Mouse (Mus musculus): Measurements from ENCODE around the gene Cnksr3. TPM values are rescaled to one million over a fixed set of nuclear protein-coding genes. Genes with fewer than 3 reads are reported as not detected.

Gene Cnksr3
- polyA plus RNA-seq, 1 experiment, result 5.3 TPM

DNA sequence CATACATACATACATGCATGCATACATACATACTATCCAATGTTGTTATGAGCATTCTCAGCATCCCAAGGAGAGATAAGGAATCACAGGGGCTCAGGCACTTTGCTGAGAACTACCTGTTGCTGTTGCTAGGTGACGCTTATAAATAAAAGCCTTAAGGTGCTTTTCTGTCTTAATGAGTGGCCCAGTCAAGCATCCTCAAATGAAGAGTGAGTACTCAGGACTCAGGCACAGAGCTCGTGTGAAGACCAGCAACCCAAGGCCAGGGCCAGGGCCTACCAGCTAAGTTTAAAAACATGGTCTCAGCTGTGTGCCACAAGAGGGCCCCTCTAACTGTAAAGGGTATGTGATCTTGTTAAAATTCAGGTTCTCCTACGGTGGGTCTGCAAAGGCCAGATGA, 6.5 kb downstream of the Cnksr3 start:
- no peak overlapping the region for H3K27ac ChIP-seq (ENCODE audit: control insufficient read depth, insufficient read depth, low read depth, low read length)
- no peaks in the 10 kb centered on the region for H3K36me3 ChIP-seq (ENCODE audit: control insufficient read depth, insufficient read depth, low read length)
- TF ChIP-seq CTCF (IDR thresholded peaks at IDR 0.05; ENCODE audit: control insufficient read depth, insufficient read depth, insufficient replicate concordance, low read depth, low read length), result no peak
- TF ChIP-seq POLR2A (IDR thresholded peaks at IDR 0.05; ENCODE audit: control insufficient read depth, low read depth, low read length), result no peak
- H3K27me3 ChIP-seq (ENCODE audit: control insufficient read depth, insufficient read depth, low read length), result no peaks in the 10 kb centered on the region
- H3K4me3 ChIP-seq (ENCODE audit: control insufficient read depth, low read depth, low read length), result no peak overlapping the region
- H3K4me1 ChIP-seq (ENCODE audit: control insufficient read depth, insufficient read depth, low read length), result no peaks in the 10 kb centered on the region

DNA sequence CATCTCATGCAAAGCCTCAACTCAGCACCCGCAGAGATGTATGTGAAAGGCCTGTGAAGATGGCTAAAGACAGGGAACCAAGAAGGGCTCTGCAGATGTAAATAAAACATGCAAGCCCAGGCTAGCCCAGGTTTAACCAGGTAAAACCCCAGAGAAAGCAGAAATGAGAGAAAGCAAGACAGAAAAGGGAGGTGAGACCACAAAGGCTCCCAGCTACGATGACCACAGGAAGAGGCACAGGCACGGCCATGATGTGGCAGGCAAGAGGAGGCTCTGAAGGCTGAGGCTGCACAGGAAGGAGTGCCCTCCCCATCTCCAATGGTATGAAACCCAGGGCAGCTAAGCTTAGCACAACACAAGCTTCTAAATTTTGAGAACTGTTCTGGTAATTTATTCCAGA, 7.1 kb downstream of the Cnksr3 start:
- Histone ChIP-seq H3K27ac (ENCODE audit: control insufficient read depth, insufficient read depth, low read depth, low read length) (no peak overlapping the region), H3K36me3 (ENCODE audit: control insufficient read depth, insufficient read depth, low read length) (no peaks in the 10 kb centered on the region), H3K27me3 (ENCODE audit: control insufficient read depth, insufficient read depth, low read length) (no peaks in the 10 kb centered on the region), H3K4me3 (ENCODE audit: control insufficient read depth, low read depth, low read length) (no peak overlapping the region), H3K4me1 (ENCODE audit: control insufficient read depth, insufficient read depth, low read length) (no peaks in the 10 kb centered on the region)
- no peak for TF ChIP-seq POLR2A (IDR thresholded peaks at IDR 0.05; ENCODE audit: control insufficient read depth, low read depth, low read length)
- no peak for TF ChIP-seq CTCF (IDR thresholded peaks at IDR 0.05; ENCODE audit: control insufficient read depth, insufficient read depth, insufficient replicate concordance, low read depth, low read length)

DNA sequence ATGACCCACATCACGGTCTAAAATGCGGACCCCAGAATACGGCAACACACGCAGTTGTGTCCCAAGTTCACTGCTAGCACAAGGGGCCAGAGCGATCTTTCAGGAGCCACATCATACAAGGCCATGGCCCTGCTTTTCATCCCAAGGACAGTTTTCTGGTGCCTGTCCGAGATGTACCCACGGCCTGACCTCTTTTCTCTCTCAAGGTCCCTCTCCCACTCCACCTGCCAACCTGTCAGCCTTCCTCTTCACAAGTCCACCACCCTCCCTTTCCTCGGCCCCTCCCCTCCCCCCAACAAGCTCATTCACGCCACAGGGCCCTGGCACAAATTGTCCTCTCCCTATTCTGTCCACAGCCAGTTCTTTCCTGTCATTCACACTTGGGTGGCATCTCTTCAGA, 9.5 kb downstream of the Cnksr3 start:
- Histone ChIP-seq H3K27me3 (ENCODE audit: control insufficient read depth, insufficient read depth, low read length) (no peaks in the 10 kb centered on the region), H3K36me3 (ENCODE audit: control insufficient read depth, insufficient read depth, low read length) (no peaks in the 10 kb centered on the region), H3K4me1 (ENCODE audit: control insufficient read depth, insufficient read depth, low read length) (no peaks in the 10 kb centered on the region), H3K27ac (ENCODE audit: control insufficient read depth, insufficient read depth, low read depth, low read length) (no peak overlapping the region; the same call in 1 of the 2 replicates), H3K4me3 (ENCODE audit: control insufficient read depth, low read depth, low read length) (no peak overlapping the region)
- TF ChIP-seq CTCF (IDR thresholded peaks at IDR 0.05; ENCODE audit: control insufficient read depth, insufficient read depth, insufficient replicate concordance, low read depth, low read length) (no peak), POLR2A (IDR thresholded peaks at IDR 0.05; ENCODE audit: control insufficient read depth, low read depth, low read length) (no peak)

DNA sequence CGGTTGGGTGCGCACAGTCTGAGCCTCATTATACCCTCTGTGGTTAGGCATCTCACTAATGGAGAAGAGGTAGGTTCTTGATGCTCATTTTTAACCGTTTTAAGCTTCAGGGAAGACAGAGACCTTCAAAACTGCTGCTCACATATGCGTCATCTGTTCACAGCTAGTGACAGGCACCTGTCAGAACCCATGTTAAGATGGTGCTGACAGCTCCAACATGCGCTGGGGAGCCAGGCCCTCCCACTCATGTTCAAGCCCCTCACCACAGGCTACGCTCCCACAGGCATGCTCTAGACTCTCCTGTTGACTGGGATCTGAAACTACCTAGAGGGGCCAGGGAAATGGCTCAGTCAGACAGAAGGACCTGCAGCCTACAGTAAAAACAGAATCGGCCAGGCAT, 11.4 kb downstream of the Cnksr3 start:
- TF ChIP-seq CTCF (IDR thresholded peaks at IDR 0.05; ENCODE audit: control insufficient read depth, insufficient read depth, insufficient replicate concordance, low read depth, low read length) (no peak), POLR2A (IDR thresholded peaks at IDR 0.05; ENCODE audit: control insufficient read depth, low read depth, low read length) (no peak)
- Histone ChIP-seq H3K36me3 (ENCODE audit: control insufficient read depth, insufficient read depth, low read length) (no peaks in the 10 kb centered on the region), H3K27ac (ENCODE audit: control insufficient read depth, insufficient read depth, low read depth, low read length) (no peak overlapping the region), H3K4me1 (ENCODE audit: control insufficient read depth, insufficient read depth, low read length) (no peaks in the 10 kb centered on the region), H3K4me3 (ENCODE audit: control insufficient read depth, low read depth, low read length) (no peak overlapping the region), H3K27me3 (ENCODE audit: control insufficient read depth, insufficient read depth, low read length) (no peaks in the 10 kb centered on the region)

DNA sequence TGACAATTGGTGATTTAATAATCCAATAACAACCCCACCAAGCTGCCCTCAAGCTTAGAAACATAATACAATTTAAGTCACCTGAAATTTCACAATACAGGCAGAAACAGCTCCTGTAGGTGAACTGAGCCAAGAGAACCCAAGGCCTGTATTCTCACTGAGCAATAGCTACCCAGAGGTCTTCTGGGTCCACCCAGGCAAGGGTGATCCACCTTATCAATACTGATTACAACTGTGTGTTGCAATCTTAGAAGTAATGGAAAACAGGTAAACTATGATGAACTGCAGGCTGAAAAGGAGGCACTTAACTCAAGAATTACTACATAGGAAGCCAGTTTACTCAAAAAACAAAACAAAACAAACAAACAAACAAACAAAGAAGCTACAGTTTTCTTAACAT, 13.8 kb downstream of the Cnksr3 start:
- no peak overlapping the region for H3K27ac ChIP-seq (ENCODE audit: control insufficient read depth, insufficient read depth, low read depth, low read length)
- H3K4me3 ChIP-seq (ENCODE audit: control insufficient read depth, low read depth, low read length), result no peak overlapping the region
- TF ChIP-seq POLR2A (IDR thresholded peaks at IDR 0.05; ENCODE audit: control insufficient read depth, low read depth, low read length), result no peak
- no peak for TF ChIP-seq CTCF (IDR thresholded peaks at IDR 0.05; ENCODE audit: control insufficient read depth, insufficient read depth, insufficient replicate concordance, low read depth, low read length)
- H3K27me3 ChIP-seq (ENCODE audit: control insufficient read depth, insufficient read depth, low read length), result no peaks in the 10 kb centered on the region
- H3K36me3 ChIP-seq (ENCODE audit: control insufficient read depth, insufficient read depth, low read length), result no peaks in the 10 kb centered on the region
- peaks cover 3% of the 10 kb centered on the region; the same call in 1 of the 2 replicates for H3K4me1 ChIP-seq (ENCODE audit: control insufficient read depth, insufficient read depth, low read length)

DNA sequence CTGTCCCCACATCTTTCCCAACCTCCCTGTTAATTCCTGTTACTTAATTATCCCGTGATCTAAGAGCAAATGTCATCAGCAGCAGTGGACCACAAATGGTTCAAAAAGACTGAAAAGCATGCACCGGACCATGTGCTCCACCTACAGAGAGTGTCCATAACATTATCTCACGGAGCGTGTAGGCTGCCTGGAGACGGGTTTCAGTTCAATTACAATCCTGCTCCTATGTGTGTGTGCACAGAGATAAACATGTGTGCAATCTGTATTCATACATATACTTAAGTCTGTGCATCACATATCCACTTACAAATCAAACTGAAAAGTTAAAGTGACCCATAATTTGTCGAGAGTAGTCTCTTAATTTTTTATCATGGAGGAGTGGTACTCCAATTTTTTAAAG, 14.3 kb downstream of the Cnksr3 start:
- Histone ChIP-seq H3K36me3 (ENCODE audit: control insufficient read depth, insufficient read depth, low read length) (no peaks in the 10 kb centered on the region), H3K4me1 (ENCODE audit: control insufficient read depth, insufficient read depth, low read length) (peaks cover 3% of the 10 kb centered on the region; the same call in 1 of the 2 replicates), H3K4me3 (ENCODE audit: control insufficient read depth, low read depth, low read length) (no peak overlapping the region), H3K27me3 (ENCODE audit: control insufficient read depth, insufficient read depth, low read length) (no peaks in the 10 kb centered on the region), H3K27ac (ENCODE audit: control insufficient read depth, insufficient read depth, low read depth, low read length) (no peak overlapping the region)
- TF ChIP-seq POLR2A (IDR thresholded peaks at IDR 0.05; ENCODE audit: control insufficient read depth, low read depth, low read length), result no peak
- no peak for TF ChIP-seq CTCF (IDR thresholded peaks at IDR 0.05; ENCODE audit: control insufficient read depth, insufficient read depth, insufficient replicate concordance, low read depth, low read length)

DNA sequence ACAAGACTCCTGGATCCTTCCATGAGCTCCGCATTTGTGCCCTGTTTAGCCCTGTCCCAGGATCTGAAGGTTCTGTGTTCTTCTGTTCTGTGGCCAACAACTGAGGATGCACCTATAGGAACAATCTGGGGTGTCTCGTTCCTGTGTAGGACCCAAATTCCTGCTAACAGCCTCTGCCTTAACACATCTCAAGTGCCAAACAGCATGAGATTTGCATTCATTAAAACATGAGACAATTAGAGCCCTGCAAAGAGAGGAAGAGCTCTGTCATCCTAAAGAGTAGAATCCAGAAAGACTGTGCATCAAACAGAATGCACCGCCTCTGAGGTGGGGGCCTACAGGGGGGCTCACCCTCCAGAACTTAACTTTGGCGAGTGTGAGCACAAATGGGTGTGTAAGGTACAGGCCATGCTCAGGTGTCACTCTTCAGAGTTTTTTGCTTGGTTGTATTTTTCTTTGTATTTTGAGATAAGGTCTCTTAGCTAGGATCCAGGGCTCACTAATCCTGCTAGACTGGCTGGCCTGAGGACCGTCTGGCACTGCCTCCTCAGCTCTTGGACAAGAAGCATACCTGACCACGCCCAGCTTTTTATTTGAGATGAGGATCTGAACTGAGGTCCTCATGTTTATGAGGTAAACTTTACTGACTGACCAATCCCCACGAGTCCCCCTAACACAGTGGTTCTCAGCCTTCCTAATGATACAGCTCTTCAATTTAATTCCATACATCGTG, 15.2 kb downstream of the Cnksr3 start:
- Histone ChIP-seq H3K4me1 (ENCODE audit: control insufficient read depth, insufficient read depth, low read length) (peaks cover 3% of the 10 kb centered on the region; the same call in 1 of the 2 replicates), H3K27me3 (ENCODE audit: control insufficient read depth, insufficient read depth, low read length) (no peaks in the 10 kb centered on the region), H3K4me3 (ENCODE audit: control insufficient read depth, low read depth, low read length) (no peak overlapping the region), H3K27ac (ENCODE audit: control insufficient read depth, insufficient read depth, low read depth, low read length) (no peak overlapping the region), H3K36me3 (ENCODE audit: control insufficient read depth, insufficient read depth, low read length) (no peaks in the 10 kb centered on the region)
- no peak for TF ChIP-seq POLR2A (IDR thresholded peaks at IDR 0.05; ENCODE audit: control insufficient read depth, low read depth, low read length)
- TF ChIP-seq CTCF (IDR thresholded peaks at IDR 0.05; ENCODE audit: control insufficient read depth, insufficient read depth, insufficient replicate concordance, low read depth, low read length), result no peak
